Mouse (Mus musculus) embryonic fibroblast, embryonic 13.5 days (primary cell): ENCODE data around the gene Daam1.

ENCODE experiments used
- CTCF ChIP-seq: IDR thresholded peaks from 2 replicates; pipeline ENCODE4 v1.5.1; 2011; ENCODE audit warnings: mild to moderate bottlenecking, control low read depth, low read length, moderate library complexity, borderline replicate concordance; ENCODE audit not compliant: insufficient read depth
- POLR2A ChIP-seq: IDR thresholded peaks from 2 replicates; pipeline ENCODE4 v1.6.1; 2011; ENCODE audit warnings: low read depth, mild to moderate bottlenecking, control low read depth, low read length, moderate library complexity

DNA sequence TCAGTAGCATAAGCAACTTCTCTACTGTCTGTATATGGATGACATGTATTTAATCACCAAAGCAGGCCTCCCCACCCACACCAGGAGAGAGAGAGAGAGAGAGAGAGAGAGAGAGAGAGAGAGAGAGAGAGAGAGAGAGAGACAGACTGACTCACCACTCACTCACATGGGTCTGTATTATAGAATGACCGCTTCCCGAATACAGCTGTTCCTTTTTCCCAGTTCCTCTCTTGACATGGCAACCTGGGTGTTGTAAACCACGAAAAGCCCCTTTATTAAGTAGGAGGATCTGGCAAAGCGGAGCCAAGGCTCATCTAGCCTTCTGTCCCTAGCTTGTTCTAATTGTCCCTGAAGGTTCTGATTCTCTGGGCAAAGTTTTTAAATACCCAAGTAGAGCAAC is 137.7 kb downstream of the Daam1 start:
- TF ChIP-seq CTCF = no peak
- TF ChIP-seq POLR2A = no peak
